In genomic region chr2:51460896-51461295, GRCm38 (mm10) we compare ENCODE assay signal across 12 mouse cellular contexts.
DNase-seq lines count a peak whose midpoint lies in the region.
"Had no signal": no experiment of that assay in that cellular context is flagged by ENCODE, and none has a peak within 500 bp of the region (broad histone marks: within the 10 kb centered on the region; RNA-seq: fewer than 3 reads in every experiment).

No protein-coding gene starts in this region.

- peak; percentile 56 for DNase-seq in adrenal gland, adult 2 months
- no peak for DNase-seq in adrenal gland, postnatal 4 days (ENCODE audit: low spot score in 2 of 2)
- peak; percentile 31 for DNase-seq in adrenal gland, adult 8-10 months
- DNase-seq in brain, adult 2 months (ENCODE audit: low read depth, low spot score), result peak; percentile 56
- DNase-seq in telencephalon, adult 2 months (ENCODE audit: low read depth, low spot score), result peak; percentile 33
- DNase-seq in kidney, postnatal 10 days, result no peak
- DNase-seq in cerebellum, adult 11-12 months, result no peak
- DNase-seq: cerebellum, adult 18-20 months; cerebellum, adult 9-11 months; cerebellum, postnatal 36 days; gastrocnemius, postnatal 14 days; heart, adult 2 months had no signal

Comparison
In these comparisons a context has a peak if more than half of its experiments do, and no peak if none do; other contexts are left out.
1. DNase-seq: peak in adrenal gland, adult 2 months (single experiment), adrenal gland, adult 8-10 months (single experiment), brain, adult 2 months (single experiment) and telencephalon, adult 2 months (single experiment); none in adrenal gland, postnatal 4 days (0 of 2), kidney, postnatal 10 days (single experiment) and cerebellum, adult 11-12 months (single experiment).